Mouse (Mus musculus) lung, postnatal 10 days (tissue): ENCODE results near the gene Mov10l1.

Source experiments
- DNase-seq: peaks from one replicate; pipeline ENCODE4 v3.0.0; 2021

Mov10l1 gene

DNA sequence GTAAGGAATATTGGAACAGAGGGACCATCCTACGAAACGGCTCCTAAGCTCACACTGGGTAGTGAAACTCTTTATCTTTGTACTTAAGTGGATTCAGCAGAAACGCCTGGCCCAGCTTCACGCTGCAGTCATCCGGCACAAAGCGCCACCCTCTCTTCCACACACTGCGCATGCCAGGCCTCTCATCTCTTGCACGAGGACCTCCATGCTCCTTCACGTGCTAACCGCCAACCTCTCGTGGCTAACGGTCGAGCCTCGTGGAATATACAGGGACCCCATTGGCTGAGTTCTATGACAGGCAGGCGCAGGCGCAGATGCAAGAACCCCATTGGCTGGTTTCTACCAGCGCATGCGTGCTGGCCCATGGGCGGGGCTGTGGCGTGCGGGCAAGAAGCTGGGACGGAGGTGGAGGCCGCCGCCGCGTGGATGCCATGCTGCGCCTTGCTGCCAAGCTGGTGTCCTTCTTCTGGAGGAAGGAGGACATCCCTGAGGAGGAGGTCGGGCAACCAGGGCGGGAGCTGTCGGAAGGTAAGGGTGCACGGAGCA is at the start of gene Mov10l1:
Mov10l1 (plus strand) TSS at position 376 of the 546 bp plus-strand sequence.
- no peak for DNase-seq

DNA sequence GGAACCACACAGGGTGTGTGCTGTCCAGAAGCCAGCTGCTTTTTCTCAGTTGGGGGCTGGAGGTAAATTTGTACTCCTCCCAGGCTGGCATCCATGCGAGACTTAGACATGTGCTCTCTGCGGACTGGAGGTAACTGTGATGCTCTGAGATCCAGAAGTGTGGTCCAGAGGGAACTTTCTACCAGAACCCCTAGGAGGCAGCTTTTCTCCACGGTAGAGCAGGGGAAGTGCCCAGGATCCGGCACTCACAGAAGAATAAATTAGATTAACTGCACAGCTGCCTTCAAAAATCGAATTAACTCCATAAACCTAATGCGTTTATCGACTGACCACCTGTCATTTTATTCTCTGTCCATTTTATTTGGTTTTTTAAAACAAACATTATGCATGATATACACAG is 48.6 kb upstream of the Mov10l1 start:
- peak; percentile 30 for DNase-seq

DNA sequence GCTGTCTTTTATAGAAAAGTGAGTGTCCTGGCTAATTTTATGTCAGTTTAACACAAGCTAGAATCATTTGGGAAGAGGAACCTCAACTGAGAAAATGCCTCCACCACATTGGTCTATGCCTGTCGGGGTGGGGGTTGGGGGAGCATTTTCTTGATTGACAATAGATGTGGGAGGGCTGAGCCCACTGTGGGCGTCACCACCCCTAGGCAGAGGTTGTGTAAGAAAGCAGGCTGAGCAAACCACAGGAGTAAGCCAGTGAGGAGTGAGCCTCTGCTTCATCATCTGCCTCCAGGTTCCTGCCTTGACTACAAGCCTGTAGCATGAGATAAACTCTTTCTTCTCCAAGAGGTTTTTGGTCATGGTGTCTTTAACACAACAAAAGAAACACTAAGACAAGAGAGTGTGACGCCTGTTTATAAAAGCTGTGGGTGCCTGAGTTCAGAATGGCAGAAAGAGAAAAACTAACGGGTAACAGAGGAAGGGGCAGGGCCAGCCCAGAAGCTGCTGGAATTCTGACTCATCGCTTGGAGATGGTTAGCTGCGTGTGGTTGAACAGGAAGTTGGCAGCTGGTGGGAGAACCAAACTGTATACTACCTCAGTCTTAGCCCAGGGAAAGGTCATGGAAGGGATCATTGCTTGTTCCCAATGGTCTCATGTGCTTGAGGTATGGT is 46.0 kb upstream of the Mov10l1 start:
- DNase-seq, result peak; percentile 14

DNA sequence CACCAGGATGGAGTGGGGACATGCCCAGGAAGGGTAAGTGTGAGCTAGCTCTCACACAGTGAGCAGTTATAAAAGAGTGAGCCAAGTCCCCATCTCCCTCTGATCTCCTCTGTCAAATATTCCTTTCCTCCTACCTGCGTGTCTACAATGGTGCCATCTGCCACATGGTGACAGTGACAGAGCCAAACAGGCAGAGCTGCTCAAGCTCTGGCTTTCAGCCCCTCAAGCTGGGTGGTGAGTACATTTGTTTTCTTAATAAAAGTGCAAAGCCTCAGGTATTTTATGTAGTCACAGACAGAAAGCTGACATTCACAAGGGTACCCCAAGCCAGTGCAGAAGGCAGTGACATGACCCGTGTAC is 45.4 kb upstream of the Mov10l1 start:
- no peak for DNase-seq

DNA sequence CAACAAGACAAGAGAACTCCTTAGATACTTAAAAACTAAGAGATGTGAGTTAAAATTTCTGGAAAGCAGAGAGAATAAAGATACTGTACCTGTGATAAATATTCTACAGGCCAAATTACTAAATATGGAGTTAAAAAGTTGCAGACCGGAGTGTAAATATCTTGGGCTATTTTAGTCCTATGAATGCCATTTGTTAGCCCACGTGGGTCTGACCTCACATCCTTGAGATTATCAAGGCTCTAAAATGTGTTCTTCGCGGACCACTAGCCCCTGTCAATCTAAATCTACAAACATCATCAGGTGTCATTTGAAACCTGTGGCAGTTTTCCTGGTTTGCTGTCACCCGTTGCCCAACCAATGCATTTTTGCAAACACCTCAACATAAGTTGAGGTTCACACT is 39.9 kb upstream of the Mov10l1 start:
- DNase-seq, result no peak

DNA sequence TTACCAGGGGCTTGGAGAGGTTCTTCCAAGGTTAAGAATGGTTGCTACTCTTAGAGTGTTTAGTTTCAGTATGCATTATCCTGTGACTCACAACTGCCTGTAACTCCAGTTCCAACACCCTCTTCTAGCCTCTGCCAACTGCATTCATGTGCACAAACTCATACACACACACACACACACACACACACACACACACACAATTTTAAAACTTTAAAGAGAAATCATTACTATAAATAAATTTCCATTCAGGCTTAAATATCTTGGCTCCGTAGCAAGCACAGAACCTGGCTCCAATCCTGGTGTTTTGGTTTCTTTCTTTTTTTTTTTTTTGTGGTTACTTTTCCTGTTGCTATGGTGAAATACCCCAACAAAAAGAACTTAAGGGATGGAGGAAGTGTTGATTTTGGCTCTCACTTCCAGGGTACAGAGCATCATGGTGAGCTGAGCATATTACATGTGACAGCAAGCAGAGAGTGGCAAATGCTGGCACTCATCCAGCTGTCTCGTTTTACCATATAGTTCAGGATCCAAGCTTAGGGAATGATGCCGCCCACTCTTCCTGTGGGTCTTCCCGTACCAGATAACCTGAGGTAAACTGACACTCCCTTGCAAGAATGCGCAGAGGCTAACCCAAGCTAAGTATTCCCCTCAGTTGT is 38.7 kb upstream of the Mov10l1 start:
- DNase-seq, result peak; percentile 43

DNA sequence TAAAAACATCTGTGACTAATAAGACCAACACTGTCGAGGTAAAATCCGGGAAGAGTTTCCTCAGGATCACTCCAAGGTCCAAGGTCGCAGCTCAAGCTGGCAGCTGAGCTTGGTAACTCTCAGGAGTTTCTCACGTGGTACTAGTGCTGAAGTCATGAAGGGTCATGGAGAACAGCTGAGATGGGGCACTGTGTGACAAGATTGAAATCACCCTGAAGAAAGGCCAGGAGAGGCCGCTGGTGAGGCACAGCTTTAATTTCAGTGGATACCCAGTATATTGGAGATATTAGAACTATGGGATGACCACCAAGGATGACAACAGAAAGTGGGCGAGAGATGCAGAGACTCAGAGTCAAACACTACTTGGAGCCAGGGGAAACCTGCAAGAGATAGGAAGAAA is 35.9 kb upstream of the Mov10l1 start:
- peak; percentile 11 for DNase-seq

DNA sequence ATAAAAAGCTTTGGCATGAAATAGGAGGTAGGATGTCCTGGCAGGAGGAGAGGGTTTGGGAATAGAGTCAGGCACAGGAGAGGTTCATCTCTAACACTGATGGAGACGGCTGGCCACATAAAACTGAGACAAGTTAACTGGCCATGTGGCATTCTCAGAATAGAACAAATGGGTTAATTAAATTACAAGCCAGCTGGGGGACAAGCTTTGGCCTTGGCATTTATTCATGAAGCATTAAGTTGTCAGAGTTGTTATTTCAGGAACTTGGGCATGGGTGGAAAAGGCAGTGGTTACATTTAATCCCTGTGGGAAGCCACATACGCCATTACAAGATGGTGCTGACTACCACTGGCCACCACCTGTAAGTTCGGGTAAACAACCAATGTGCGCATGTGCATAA is 31.5 kb upstream of the Mov10l1 start:
- DNase-seq, result no peak

DNA sequence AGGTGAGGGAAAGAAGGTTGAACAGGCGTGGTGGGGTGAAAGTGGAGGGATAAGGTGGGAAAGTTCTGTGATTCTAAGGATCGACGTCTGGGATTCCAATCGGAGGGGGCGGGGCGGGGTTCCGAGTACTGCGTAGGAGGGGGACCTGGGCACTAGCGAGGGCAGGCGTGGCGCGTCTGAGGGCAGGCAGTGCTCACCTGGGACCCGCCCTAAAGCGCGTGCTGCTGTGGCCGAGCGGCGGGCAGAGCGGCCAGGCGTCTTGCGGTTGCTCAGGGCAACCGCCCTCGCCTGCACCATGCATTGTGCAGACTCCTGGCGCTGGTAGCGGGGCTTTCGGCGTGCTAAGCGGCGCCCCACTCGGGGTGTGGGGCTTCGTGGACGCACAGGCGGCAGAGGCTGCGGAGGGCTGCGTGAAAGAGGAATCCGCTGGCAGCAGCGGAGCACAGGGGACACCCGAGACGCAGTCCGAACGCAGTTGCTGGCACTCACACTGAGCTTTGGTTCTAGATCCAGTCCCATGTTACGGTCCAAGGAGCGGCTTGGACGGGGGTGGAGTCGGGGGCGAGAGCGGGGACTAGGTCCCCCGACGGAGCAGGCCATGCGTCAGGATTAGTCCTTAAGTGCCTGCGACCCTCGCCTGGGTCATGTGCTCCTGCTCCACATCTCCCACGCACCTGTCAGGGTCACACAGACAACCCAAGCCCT is 28.2 kb upstream of the Mov10l1 start, which contains the start of gene Ttll8:
Ttll8 (minus strand) TSS at position 51 of the 705 bp plus-strand sequence.
- DNase-seq, result peak; percentile 36

DNA sequence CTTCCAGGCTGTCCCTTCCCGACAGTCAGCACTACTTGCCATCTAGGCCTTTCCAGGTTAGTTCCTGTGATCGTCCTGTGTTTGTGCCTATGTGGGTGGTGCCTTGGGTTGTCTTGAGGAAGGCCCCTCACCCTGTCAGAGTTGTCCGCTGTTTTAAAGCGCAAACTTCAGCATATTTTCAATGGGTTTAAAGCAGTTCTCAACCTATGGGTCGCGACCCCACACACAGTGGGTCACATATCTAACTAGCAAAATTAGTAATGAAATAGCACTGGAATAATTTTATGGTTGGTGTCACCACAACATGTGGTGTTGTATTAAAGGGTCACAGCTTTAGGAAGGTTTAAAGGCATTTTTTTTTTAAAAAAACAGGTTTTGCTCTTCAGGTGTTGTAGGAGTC is 27.4 kb upstream of the Mov10l1 start:
- DNase-seq, result no peak

DNA sequence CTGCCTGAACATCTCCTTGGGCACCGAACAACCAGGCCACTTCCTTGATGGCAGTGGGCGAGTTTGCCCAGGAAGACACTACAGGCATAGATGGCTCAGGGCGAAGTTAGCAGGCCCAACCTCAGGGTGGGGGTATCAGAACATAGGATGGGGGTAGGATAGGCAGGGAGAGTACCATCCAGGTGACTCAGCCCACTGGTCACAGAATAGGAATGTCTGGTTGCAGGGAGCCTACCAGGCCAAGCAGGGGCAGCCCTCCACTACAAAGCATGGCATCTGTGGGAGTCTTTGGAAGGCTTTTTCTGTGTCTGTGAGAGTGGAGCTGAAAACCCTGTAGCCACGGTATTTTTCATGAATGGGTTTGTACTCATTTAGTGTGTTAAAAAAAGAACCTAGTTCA is 25.2 kb upstream of the Mov10l1 start:
- DNase-seq, result no peak

DNA sequence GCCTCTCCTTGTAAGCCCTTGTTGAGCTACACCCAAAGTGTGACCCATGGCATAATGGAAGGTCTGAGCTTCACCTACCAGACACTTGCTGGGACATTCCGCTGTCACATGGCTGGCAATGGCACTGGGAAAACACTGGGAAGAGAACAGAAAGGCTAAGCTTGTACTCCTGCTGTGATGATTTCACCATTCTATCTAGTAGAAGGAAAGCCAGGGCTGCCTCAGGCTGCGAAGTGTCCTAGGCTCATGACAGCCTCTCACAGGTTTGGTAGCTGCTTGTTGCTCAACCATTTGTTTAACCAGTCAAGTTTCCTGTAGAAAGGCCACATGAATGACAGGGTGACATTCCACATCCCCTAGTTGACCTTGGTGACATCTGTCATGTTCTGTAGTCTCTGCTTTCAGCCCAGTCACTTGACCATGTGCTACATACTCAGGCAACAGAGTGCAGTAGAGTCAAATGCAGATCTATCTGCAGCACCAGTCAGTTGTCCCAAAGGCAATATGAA is 18.6 kb upstream of the Mov10l1 start:
- no peak for DNase-seq

DNA sequence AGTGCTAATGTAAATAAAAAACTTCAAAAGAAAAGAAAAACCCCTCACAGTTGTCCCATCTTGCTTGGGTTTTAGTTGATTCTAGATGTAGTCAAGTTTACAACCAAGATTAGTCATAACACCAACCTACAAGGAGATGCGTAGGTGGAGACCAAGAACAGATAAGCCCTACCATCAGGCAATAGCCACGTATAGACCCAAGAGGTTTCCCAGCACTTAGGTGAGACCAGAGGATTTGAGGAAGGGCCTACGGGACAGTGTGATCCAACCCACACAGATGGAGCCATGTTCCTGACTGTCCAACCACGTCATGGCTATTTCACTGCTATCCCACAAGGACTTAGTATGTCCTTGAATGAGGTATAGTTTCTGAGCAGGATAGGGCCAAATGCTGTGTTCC is 10.4 kb upstream of the Mov10l1 start:
- no peak for DNase-seq

DNA sequence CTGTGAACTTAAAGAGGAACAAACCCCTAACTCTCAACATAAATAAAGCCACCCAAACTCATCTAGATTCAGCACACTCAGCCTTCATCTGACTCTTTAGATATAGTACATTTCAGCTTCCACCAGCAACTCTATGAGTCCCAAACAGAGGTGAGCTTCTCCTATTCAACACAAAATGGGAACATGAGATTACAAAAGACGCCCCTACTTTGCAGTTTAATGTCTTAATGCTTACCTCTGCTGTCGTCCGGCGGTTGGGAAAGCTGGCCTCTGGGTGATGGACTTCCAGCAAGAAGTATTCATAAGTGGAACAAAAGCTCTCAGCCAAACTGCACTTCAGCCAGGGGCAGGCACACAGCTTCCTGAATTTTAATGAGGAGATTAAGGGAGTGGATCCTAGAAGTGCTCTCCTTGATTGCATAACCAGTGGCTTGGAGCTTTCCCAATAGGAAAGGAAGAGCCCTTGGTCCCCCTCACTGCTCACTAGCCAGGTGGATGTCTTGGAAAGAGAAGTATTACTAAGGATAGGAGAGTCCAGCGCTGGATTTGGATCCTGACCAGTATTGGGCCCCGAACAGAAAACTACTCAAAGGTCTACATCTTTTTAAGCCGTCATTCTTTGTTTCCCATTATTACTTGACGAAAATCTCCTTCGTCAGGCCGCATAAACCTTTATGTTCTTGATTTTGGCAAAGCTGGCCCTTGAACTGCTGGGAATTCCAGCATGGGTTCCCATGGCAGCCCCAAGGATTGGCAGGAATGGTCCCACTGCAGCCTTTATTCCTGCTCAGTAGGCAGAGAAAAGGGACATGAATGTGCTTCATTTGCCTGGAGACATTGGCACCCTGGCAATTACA is 4.2 kb upstream of the Mov10l1 start, which contains the start of gene Mlc1:
Mlc1 (minus strand) TSS at position 727 of the 857 bp plus-strand sequence.
- peak; percentile 61 for DNase-seq

DNA sequence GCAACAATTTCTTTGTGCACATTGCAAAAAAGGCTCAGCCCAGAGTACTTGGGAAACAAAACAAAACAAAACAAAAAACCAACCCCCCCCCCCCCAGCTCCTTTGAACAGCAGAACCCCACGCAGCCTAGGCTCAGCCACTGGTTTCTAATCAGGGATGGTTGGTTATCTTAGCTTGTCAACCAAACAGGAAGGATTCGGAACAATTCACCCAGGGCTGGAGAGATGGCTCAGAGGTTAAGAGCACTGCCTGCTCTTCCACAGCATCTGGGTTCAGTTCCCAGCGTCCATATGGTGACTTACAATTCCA is 3.6 kb upstream of the Mov10l1 start:
- DNase-seq, result no peak

DNA sequence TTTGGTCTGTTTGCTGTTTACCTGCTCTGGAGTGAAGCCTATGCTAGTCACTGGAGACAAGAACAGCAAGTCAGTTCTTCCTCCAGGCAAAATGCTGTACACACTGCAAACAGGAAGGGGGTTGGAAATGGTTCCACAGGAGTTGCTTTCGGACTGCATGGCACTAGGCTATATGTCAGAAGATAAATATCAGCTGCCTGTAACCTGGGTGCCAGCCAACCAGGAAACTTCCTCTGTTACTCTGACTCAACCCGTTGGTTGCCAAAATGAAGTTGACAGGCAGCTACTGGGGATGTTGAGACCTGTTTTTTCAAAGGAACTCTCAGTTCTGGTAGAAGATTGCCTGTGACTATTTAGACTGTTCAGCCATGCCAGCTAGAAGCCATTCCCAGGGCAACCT is 6.5 kb downstream of the Mov10l1 start:
- peak; percentile 33 for DNase-seq

DNA sequence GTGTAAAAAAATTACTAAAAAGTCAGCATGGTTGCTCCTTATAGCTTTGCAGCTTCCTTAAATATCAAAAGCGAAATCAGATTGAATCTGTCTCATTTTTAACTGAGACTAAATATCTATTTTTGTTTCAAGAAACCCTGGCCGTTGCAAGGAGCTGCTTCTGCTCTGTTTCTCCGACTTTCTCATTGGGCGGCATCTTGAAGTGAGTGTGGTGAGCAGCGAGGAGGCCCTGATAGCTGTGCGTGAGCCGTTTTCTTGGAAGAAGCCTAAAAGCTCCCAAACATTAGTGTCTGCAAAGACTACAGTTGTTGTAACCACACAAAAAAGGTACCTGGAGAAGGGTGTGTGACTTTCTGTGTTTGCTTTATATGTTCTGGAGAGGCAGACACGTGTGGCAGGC is 15.9 kb downstream of the Mov10l1 start:
- no peak for DNase-seq

DNA sequence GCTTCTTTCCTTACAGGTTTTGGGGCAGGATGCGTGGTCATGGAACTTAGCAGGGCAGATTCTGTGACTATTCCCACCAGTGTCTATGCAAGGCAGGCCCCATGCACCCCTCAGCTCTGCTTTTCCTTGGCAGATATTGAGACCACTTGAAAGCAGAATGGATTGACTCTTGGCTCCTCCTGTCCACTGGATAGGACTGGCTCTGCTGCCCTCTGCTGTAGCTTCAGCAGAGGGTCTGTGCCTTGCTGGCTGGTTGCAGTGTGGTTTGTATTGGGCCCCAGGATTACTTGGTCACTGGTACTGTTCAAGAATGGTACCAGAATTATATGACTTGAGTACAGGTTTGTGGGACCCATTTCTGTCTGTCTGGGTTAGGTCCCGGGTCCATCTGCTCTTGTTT is 16.4 kb downstream of the Mov10l1 start:
- peak; percentile 44 for DNase-seq

DNA sequence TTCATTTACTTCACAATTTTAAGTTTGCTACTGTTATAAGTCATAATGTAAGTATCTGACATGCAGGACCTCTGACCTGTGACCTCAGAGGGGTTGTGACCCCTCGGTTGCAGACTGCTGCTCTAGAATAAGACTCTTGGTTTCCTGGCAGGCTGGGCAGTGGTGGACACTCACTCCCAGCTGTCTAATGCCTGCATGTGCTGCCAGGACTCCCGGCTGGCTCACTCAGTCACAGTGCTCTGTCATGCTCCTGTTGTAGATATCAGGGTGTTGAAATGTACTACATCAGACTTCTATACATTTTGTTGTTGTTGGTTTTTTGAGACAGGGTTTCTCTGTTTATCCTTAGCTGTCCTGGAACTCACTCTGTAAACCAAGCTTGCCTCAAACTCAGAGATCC is 17.7 kb downstream of the Mov10l1 start:
- DNase-seq, result no peak

DNA sequence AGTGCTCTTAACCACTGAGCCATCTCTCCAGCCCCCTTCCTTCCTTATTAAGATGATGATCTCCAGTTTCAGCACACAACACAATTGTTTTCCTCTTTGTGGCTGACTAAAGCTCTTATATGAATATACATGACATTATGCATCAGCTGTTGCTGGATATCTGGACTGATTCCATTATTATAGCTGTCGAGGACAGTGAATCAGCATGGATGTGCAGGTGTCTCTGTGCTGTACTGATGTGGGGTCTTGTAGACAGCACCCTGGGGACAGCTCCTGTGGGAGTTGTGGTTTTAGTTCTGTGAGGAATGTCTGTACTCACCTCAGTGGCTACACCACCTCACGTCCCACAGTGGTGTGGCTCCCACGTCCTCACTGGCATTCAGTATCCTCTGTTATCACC is 18.5 kb downstream of the Mov10l1 start:
- no peak for DNase-seq

DNA sequence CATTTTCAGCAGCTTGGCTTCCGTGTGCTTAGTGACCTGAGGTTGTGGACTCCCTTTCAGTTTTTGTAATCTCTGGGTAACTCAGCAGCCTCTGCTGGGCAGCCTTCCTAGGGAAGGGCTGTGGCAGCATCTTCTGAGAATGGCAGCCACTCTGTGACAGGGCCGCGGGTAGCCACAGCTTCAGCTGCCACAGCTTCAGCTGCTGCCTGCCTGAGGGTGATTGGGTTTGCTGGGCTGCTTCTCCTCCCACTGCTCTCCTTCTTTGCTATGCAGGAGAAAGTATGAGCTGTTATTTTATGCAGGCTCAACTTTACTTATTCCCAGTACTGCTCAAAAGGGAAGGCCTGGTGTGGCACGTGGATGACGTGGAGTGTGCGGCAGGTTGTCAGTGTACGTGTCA is 24.3 kb downstream of the Mov10l1 start:
- no peak for DNase-seq

DNA sequence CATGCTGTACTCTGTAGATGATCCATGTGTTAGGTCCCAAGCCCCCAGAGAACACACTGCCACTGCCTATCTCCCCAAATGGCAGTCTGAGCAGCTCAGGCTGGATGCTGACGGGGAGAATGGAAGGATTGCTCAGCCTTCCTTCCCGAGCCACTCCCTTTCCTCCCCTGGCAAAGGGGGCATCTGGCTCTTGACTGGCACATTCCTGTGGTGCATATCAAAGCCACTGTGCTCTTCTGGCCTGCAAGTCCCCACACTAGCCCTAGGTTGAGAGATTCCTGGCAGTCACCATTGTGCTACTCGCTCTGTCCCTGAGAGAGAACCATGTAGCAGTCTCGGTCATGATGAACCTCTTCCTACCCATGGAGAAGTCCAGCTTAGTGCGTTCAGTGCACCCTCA is 25.1 kb downstream of the Mov10l1 start:
- no peak for DNase-seq

DNA sequence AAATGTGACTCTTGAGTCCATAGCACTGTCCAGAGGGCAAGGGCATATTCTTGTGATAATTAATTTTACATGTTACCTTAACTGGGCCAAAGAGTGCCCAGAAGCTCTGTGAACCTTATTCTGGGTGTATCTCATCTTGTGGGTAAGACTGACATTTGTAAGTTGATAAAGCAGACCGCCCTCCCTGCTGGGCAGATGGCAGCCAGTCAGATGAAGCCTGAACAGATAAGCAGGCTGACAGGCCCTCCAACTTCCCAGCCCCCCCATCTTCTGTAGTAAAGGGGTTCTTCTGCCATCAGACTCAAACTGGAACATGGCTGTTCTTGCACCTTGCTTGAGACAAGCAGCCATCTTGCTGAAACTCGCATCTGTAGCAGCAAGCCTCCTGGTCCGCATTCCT is 34.0 kb downstream of the Mov10l1 start:
- DNase-seq, result no peak
